Mouse (Mus musculus) mature B cell (primary cell): Measurements from ENCODE around the gene Gm28047.

ENCODE experiments used
- in situ Hi-C: fragments of 300-500 bp; cut with MboI; formaldehyde crosslinking; loops from 2 replicates; pipeline ENCODE4 v1.14.3; 2019

Gene Gm28047

GRCm38 (mm10) chr15:102499370-102499769 is 125.5 kb downstream of the Gm28047 start:
- in situ Hi-C loops, result no loop called here

- in situ Hi-C loops, result no loop called here
Measured at GRCm38 (mm10) chr15:102498322-102498721, 126.5 kb downstream of the Gm28047 start.

GRCm38 (mm10) chr15:102487664-102488063 is 137.2 kb downstream of the Gm28047 start:
- in situ Hi-C loops, result no loop called here

- in situ Hi-C loops, result no loop called here
Measured at GRCm38 (mm10) chr15:102485853-102486252, 139.0 kb downstream of the Gm28047 start.

GRCm38 (mm10) chr15:102483136-102483535 is 141.7 kb downstream of the Gm28047 start:
- in situ Hi-C loops, result no loop called here

- in situ Hi-C loops, result no loop called here
Measured at GRCm38 (mm10) chr15:102474520-102474919, 150.3 kb downstream of the Gm28047 start.
